Mouse (Mus musculus) c-Kit-positive CD71-negative TER-119-negative erythroid progenitor cells, embryonic 14.5 days (primary cell): ENCODE measurements at regions not wholly inside any gene's neighbourhood (a gene's known extent, or its start where the extent isn't known, plus 50 kb on each side); places are given as distances from the start of the nearest gene placed in this dataset.
A peak's percentile ranks its signal among the peaks of the same experiment; 100 is the strongest.

Experiments
- DNase-seq: peaks from one replicate; pipeline ENCODE4 v3.0.0-alpha.2; 2013; ENCODE audit warnings: low read depth

DNA sequence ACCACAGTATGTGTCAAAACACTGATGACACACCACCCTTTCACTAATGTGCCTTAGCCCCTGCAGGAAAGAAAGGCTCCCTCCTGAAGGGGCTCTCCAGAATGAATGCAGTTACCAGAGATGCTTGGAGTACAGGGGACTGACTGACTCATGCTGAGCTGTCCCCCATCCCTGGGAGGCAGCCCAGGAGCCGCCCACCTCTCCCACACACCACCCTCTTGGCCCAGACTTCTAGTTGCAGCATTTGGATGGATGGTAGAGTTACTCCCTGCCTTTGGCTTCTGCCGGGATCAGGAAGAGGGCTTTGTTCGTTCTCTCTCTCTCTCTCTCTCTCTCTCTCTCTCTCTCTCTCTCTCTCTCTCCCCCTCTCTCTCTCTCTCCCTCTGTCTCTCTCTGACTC is 53.4 kb upstream of the Jun start:
- DNase-seq: peak; percentile 26

DNA sequence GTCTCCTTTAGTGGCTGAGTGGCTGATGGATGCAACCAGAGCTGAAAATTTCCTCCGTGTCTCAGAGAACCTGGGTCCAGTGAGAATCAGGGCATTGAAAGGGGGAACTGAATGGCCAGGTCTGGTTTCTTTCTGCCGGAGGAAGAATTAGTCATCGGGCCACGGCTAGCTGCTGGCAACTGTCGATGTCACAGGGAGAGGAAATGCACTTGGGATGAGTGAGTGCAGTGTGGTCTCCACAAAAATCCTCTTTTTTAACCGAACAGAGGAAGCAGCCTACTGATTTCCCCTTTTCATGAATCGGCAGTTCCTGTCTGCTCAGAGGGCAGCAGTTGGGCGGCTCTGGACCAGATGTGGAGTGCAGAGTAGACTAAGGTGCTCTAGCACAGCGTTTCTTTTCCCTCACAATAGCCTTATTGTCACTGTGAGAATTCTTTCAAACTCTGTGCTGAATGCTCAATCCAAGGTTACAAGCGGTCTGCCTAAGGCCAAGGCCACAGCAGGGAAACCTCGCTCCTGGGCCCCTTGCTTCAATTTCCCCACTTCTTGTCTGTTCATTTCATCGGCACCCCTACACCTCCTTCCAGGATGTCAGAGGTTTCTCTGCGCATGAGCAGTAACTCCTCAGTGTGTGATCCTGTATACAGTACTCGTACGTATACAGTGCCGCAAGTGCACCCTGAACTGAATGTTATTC is 54.1 kb upstream of the Jun start:
- peak; percentile 53 for DNase-seq

GRCm38 (mm10) chr4:95106881-95107665 is 55.1 kb upstream of the Jun start:
- DNase-seq: no peak

GRCm38 (mm10) chr4:95108811-95109210 is 56.8 kb upstream of the Jun start:
- no peak for DNase-seq

DNA sequence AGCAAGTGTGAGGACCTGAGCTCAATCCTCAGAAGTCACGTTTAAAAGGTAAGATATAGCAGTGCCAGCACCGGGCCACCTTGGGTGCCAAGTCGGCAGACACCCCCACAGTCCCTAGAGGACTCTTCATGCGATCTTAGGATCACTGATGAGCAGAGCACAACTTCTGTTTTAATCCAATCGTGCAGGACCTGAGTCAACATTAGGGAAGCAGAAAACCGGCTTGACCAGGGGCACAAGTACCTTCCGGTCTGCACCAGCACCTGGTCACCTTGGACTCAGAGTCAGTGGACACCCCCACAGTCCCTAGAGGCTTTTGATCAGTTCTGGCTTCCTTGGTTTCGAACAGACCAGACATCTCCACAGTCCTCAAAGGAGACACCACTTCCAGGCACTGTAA is 58.8 kb upstream of the Jun start:
- no peak for DNase-seq

GRCm38 (mm10) chr4:95117158-95117681 is 65.2 kb upstream of the Jun start:
- DNase-seq: no peak

DNA sequence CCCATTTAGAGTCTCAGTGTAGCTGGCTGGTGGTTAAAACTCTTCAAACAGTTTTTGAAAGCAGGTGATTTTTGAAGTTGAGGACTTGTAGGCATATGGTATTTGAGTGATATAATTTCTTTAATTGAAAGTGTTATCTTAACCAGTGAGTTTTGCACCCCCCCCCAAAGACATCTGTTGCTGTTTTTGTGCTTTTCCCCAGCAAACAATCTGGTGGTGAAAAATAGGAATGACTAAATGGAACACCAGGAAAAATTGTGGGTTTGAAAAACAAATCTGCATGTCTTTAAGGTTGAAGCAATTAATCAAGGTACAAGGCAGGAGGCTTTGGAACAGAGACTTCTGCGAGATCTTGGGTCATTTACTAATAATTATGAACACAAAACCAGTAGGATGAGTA is 68.9 kb upstream of the Jun start:
- no peak for DNase-seq

DNA sequence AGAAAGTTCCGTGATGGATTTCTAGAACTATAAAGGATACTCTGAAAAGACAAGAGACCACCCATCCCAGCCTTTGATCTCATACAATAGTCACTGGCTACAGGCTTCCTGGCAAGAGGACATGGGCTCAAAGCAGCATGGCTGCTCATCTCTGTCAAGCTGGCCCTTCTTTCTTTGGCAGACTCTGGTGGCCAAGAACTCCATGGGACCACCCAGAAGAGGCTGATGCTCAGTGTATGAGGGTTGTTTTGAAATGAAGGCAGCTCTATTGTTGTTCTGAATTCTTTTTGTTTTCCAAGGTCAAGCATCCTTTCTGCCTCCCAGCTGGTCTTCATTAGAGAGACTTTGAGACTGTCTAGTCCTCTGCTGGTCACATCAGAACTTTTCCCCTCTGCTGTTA is 73.3 kb upstream of the Jun start:
- no peak for DNase-seq

GRCm38 (mm10) chr4:95127970-95128369 is 75.9 kb upstream of the Jun start:
- DNase-seq: no peak

- no peak for DNase-seq
Measured at GRCm38 (mm10) chr4:95133815-95134214, 81.8 kb upstream of the Jun start.

GRCm38 (mm10) chr4:95134611-95135010 is 82.6 kb upstream of the Jun start:
- DNase-seq: no peak

DNA sequence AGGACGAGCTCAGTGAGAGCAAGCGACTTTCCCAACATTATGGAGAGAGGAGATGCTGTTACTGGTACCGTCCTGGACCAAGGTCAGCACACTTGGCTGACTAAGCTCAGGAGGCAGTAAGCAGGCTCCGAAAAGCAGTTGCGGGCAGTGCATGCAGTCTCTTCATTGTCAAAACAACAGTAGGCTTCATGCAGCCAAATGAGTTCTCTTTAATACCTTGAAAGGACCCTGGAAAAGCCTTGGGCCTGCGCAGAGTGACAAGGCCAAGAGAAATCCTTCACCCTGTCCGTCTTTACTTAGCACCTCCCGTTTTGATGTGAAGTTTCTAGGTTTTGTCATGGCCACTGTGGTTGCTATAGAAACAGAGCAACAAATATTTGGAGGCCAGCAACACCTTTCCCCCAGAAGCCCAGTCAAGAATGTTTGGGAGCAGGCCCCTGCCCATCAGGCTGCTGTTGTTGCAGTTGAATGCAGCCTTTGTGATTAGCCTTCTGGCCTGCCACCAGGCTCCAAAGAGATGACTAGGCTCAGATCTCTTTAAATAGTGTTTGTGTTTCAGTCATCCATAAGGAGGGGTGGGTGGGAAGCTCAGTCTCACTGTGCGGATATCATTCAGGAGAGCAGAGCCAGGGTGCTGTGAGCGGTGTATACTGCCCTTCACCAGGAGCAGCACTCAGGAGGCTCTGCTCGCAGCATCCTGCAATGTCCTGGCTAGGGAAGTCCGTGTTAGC is 85.6 kb upstream of the Jun start:
- no peak for DNase-seq

DNA sequence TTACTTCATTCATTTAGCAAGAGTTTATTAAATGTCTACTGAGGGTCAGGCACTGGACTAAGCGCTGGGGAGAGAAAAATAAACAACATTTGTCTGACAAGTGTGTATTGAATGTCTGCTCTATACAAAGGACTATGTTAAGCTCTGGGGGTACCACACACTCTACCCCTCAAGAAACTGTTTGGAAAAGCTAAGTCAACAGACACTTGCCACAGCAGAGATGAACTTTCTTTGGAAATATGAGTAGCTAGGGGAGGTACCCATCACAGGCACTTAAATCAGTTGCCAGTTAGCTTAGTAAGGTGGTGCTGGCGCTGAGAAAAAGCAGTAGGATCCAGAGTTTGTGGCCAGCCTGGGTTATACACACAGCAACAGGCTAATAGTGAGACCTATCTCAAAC is 86.7 kb upstream of the Jun start:
- no peak for DNase-seq

DNA sequence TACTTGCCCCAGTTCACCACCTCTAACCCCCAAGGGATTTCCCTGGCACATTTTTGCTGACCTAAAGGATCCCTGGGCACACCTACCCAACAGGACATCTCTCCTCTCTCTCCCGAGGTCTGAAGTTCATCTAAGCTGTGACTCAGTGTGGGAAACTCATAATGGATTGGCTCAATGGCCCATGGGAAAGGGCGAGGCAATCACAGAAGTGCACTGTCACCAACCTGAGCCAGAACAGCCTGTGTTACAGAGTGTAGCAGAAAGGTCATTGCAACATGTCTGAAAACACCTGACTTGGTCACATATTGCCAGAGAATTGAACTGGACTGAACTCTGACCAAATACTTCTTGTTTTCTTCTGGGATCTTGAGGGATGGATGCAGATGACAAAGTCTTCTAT is 89.2 kb upstream of the Jun start:
- no peak for DNase-seq

- DNase-seq: no peak
Measured at GRCm38 (mm10) chr4:95143130-95143529, 91.1 kb upstream of the Jun start.

GRCm38 (mm10) chr4:95143668-95144067 is 91.6 kb upstream of the Jun start:
- DNase-seq: no peak

DNA sequence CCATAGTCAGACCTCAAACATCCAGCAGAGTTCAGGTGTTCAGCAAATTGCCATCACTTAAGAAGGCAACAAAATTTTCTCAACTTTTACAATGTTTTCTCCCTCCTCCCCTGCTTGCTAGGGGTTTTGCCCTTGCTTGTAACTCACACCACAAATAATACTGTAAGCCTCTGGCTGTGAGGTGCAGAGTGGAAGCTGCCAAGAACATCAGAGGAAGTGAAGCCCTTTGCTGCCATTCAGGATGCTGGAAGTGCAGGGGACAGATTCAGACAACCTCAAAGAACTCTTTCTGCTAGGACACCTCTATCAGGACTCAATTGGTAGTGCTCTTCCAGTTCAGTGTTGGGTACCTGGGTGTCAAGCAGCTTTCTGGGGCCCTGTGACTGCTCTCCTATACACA is 92.4 kb upstream of the Jun start:
- DNase-seq: no peak

DNA sequence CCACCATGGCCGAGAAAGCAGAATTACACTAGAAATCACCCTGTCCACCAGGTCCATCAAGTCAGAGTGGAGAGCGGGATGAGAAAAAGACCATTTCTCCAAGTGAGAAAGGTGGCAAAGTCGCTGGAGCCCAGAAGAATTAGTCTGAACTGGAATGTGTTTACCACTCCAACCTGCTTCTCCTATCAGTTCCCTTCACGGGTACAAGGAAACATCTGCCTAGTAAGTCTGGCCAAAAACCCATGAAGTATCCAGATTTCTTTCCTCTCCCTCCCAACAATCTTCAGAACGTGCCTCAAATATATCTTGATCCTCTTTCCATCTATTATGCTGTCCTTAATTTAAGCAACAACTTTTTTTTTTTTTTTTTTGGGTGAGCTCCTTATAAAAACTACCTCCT is 94.2 kb upstream of the Jun start:
- no peak for DNase-seq

GRCm38 (mm10) chr4:95148665-95149064 is 96.6 kb upstream of the Jun start:
- DNase-seq: no peak

- DNase-seq: no peak
Measured at GRCm38 (mm10) chr4:95151678-95152077, 99.7 kb upstream of the Jun start.

GRCm38 (mm10) chr4:95152431-95153115 is 100.6 kb upstream of the Jun start:
- DNase-seq: no peak

DNA sequence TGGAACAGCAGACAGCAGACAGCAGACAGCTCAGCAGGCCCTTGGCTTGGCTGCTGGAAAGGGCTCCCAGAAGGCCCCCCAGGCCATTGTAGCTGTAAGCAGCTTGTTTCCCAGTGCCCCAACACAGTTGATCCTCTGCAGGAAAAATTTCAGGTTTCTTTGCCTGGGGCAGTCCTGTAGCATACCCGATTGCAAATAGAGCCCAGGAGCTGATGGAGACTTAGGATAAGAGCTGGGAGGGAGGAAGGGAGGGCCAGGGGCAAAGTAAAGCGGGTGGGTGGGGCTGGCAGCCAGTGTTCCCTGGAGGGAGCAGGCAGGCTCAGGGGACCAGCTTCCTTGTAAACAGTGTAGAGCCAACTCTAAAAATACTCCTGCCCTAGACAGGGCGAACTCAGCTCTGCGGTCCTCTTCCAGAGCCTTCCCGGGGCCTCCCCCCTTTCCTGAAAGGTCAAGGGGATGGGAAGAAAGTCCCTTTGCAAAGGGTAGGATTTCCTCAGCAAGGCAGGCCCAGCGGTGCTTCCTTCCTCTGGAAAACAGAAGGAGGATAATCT is 101.8 kb upstream of the Jun start:
- no peak for DNase-seq
